In the genomic region with DNA sequence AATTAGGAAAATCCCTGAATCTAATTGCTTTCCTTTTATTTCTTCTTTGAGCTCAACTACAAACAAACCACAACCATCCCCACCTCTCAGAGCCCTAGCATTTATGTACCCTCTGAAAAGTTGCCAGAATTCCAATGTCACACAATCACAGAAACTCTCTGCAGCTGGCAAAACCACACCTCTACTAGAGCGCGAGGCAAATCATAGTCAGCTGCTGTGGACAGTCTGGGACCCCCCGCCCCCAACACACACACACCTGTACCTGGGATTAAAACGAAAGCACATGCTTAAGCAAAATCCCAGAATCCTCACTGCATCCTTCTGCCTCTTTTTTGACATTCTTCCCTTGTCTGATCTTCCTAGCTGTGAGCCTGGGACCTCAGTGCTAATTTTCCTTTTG, we compare ENCODE assay signal across 33 mouse cellular contexts.
"Had no signal": no experiment of that assay in that cellular context is flagged by ENCODE, and none has a peak within 500 bp of the region (broad histone marks: within the 10 kb centered on the region; RNA-seq: fewer than 3 reads in every experiment).

No protein-coding gene starts in this region.

- H3K27ac ChIP-seq: heart, embryonic 13.5 days; heart, embryonic 15.5 days; hindbrain, embryonic 10.5 days; hindbrain, embryonic 12.5 days; hindbrain, embryonic 13.5 days; hindbrain, embryonic 14.5 days; hindbrain, embryonic 15.5 days; hindbrain, postnatal 0 days; intestine, embryonic 15.5 days; kidney, embryonic 15.5 days; kidney, postnatal 0 days; layer of hippocampus, adult 2 months; left cerebral cortex, adult 2 months had no signal

- ATAC-seq: hindbrain, embryonic 16.5 days; hindbrain, postnatal 0 days; intestine, embryonic 15.5 days; intestine, embryonic 16.5 days; intestine, postnatal 0 days had no signal

- H3K9ac ChIP-seq: heart, embryonic 12.5 days; heart, embryonic 13.5 days; heart, embryonic 15.5 days; hindbrain, embryonic 12.5 days; hindbrain, embryonic 13.5 days; hindbrain, embryonic 14.5 days; hindbrain, embryonic 15.5 days; intestine, embryonic 15.5 days; kidney, embryonic 15.5 days had no signal

- DNase-seq: heart, postnatal 10 days; heart, postnatal 14 days; heart, postnatal 36 days; heart, postnatal 4 days; kidney, adult 11 months; kidney, adult 18-20 months; kidney, adult 2 months; kidney, adult 8-10 months; kidney, adult 9 months; kidney, postnatal 10 days; kidney, postnatal 14 days; kidney, postnatal 36 days; kidney, postnatal 4 days; layer of hippocampus, adult 9-11 months; layer of hippocampus, postnatal 36 days had no signal

- H3K4me1 ChIP-seq: heart, embryonic 12.5 days had no signal

- H3K27me3 ChIP-seq: heart, embryonic 12.5 days; heart, embryonic 13.5 days; heart, embryonic 15.5 days; hindbrain, embryonic 12.5 days; hindbrain, embryonic 13.5 days; hindbrain, embryonic 15.5 days; intestine, embryonic 15.5 days; kidney, embryonic 15.5 days had no signal

- H3K4me2 ChIP-seq: heart, embryonic 11.5 days; heart, embryonic 12.5 days; heart, embryonic 13.5 days; heart, embryonic 15.5 days; hindbrain, embryonic 12.5 days; hindbrain, embryonic 13.5 days; hindbrain, embryonic 14.5 days; hindbrain, embryonic 15.5 days; intestine, embryonic 15.5 days; kidney, embryonic 15.5 days had no signal

- H3K4me3 ChIP-seq: heart, embryonic 12.5 days; heart, embryonic 13.5 days; heart, embryonic 15.5 days; hindbrain, embryonic 10.5 days; hindbrain, embryonic 12.5 days; hindbrain, embryonic 13.5 days; hindbrain, embryonic 15.5 days; intestine, embryonic 15.5 days; kidney, embryonic 15.5 days; layer of hippocampus, adult 2 months; left cerebral cortex, adult 2 months had no signal

- H3K36me3 ChIP-seq: heart, embryonic 12.5 days; heart, embryonic 13.5 days; heart, embryonic 15.5 days; hindbrain, embryonic 10.5 days; hindbrain, embryonic 12.5 days; hindbrain, embryonic 13.5 days; hindbrain, embryonic 15.5 days; intestine, embryonic 15.5 days; kidney, embryonic 15.5 days had no signal

- H3K9me3 ChIP-seq: heart, embryonic 12.5 days; heart, embryonic 13.5 days; heart, embryonic 15.5 days; intestine, embryonic 15.5 days had no signal
